Mouse (Mus musculus) intestine, postnatal 0 days (tissue): ENCODE measurements at regions not wholly inside any gene's neighbourhood (a gene's known extent, or its start where the extent isn't known, plus 50 kb on each side); places are given as distances from the start of the nearest gene placed in this dataset.

ENCODE experiments used
- ATAC-seq: fragments of 200-750 bp; cut with Nextera tagmentation; 2 replicates; pipeline ENCODE4 v1.8.0; 2017; ENCODE audit warnings: mild to moderate bottlenecking, moderate TSS enrichment, moderate library complexity
- H3K27ac ChIP-seq: fragments of 300-500 bp; sonication (generic); 2 replicates; pipeline ENCODE4 v1.5.1; 2014; ENCODE audit warnings: mild to moderate bottlenecking, low read depth, low read length, moderate library complexity
- H3K27me3 ChIP-seq: fragments of 300-500 bp; sonication (generic); replicated peaks from 2 replicates; pipeline ENCODE4 v1.6.1; 2014; ENCODE audit warnings: low read length, mixed read lengths; ENCODE audit not compliant: control insufficient read depth, insufficient read depth
- H3K36me3 ChIP-seq: fragments of 300-500 bp; sonication (generic); 2 replicates; pipeline ENCODE4 v1.6.1; 2014; ENCODE audit warnings: mild to moderate bottlenecking, moderate library complexity; ENCODE audit not compliant: control insufficient read depth, insufficient read depth
- H3K4me1 ChIP-seq: fragments of 300-500 bp; sonication (generic); replicated peaks from 2 replicates; pipeline ENCODE4 v1.6.1; 2014; ENCODE audit warnings: antibody characterized with exemption, low read length, mixed read lengths; ENCODE audit not compliant: control insufficient read depth, insufficient read depth
- H3K4me2 ChIP-seq: fragments of 300-500 bp; sonication (generic); replicated peaks from 2 replicates; pipeline ENCODE4 v1.6.1; 2014; ENCODE audit warnings: low read depth, mild to moderate bottlenecking, moderate library complexity
- H3K4me3 ChIP-seq: fragments of 300-500 bp; sonication (generic); 2 replicates; pipeline ENCODE4 v1.5.1; 2014; ENCODE audit warnings: low read depth, low read length
- H3K9ac ChIP-seq: fragments of 300-500 bp; sonication (generic); 2 replicates; pipeline ENCODE4 v1.6.1; 2014; ENCODE audit warnings: mild to moderate bottlenecking, low read depth, low read length
- H3K9me3 ChIP-seq: fragments of 300-500 bp; sonication (generic); 2 replicates; pipeline ENCODE4 v1.6.1; 2016; ENCODE audit warnings: mixed run types; ENCODE audit not compliant: control insufficient read depth
- CTCF ChIP-seq: sonication (generic); IDR thresholded peaks from 2 replicates; pipeline ENCODE4 v1.5.1; 2016; ENCODE audit warnings: low read depth, mild to moderate bottlenecking, control low read depth, antibody characterized with exemption, moderate library complexity
- WGBS: fragments of 180-500 bp; shearing (Covaris S2); extraction: QIAGEN DNeasy Blood & Tissue Kit; methylation state at CpG from one replicate; pipeline ENCODE4 v1.1.7; 2014; 5-methylcytosine and 5-hydroxymethylcytosine counted together

- H3K27ac ChIP-seq: no peak overlapping the region
- no peaks in the 10 kb centered on the region for H3K36me3 ChIP-seq
- TF ChIP-seq CTCF: no peak
- H3K27me3 ChIP-seq: no peaks in the 10 kb centered on the region
- no peak for ATAC-seq
- no peaks in the 10 kb centered on the region for H3K4me1 ChIP-seq
- H3K4me3 ChIP-seq: no peak overlapping the region
- no peak overlapping the region for H3K9ac ChIP-seq
- no peaks in the 10 kb centered on the region for H3K9me3 ChIP-seq
- 39% methylated on average over 12 of the region's 12 CpGs for WGBS
- H3K4me2 ChIP-seq: no peak overlapping the region
Measured at GRCm38 (mm10) chr4:32165918-32166528, 72.6 kb upstream of the Bach2 start.

GRCm38 (mm10) chr4:32167151-32167550, 71.5 kb upstream of the Bach2 start:
- no peak for TF ChIP-seq CTCF
- H3K9me3 ChIP-seq: no peaks in the 10 kb centered on the region
- no peak overlapping the region for H3K9ac ChIP-seq
- H3K4me3 ChIP-seq: no peak overlapping the region
- H3K36me3 ChIP-seq: no peaks in the 10 kb centered on the region
- no peak for ATAC-seq
- H3K4me1 ChIP-seq: no peaks in the 10 kb centered on the region
- no peaks in the 10 kb centered on the region for H3K27me3 ChIP-seq
- no peak overlapping the region for H3K4me2 ChIP-seq
- H3K27ac ChIP-seq: no peak overlapping the region
- 85% methylated on average over 11 of the region's 11 CpGs for WGBS

GRCm38 (mm10) chr4:32170106-32170459, 68.5 kb upstream of the Bach2 start:
- no peak for TF ChIP-seq CTCF
- Histone ChIP-seq H3K9me3 (no peaks in the 10 kb centered on the region), H3K4me3 (no peak overlapping the region), H3K36me3 (no peaks in the 10 kb centered on the region), H3K27me3 (no peaks in the 10 kb centered on the region), H3K27ac (no peak overlapping the region), H3K9ac (no peak overlapping the region), H3K4me2 (no peak overlapping the region), H3K4me1 (no peaks in the 10 kb centered on the region)
- no peak for ATAC-seq
- 35% methylated on average over 4 of the region's 4 CpGs for WGBS

- no peak overlapping the region for H3K27ac ChIP-seq
- WGBS: 48% methylated on average over 15 of the region's 15 CpGs
- ATAC-seq: no peak
- no peaks in the 10 kb centered on the region for H3K4me1 ChIP-seq
- 0 out of 2 replicates have a peak overlapping the region, but pooled peaks have one; percentile 6 for H3K4me2 ChIP-seq
- no peak for TF ChIP-seq CTCF
- H3K27me3 ChIP-seq: no peaks in the 10 kb centered on the region
- no peaks in the 10 kb centered on the region for H3K9me3 ChIP-seq
- H3K36me3 ChIP-seq: no peaks in the 10 kb centered on the region
- no peak overlapping the region for H3K9ac ChIP-seq
- no peak overlapping the region for H3K4me3 ChIP-seq
Measured at GRCm38 (mm10) chr4:32170460-32171192, 68.0 kb upstream of the Bach2 start.

- Histone ChIP-seq H3K4me1 (no peaks in the 10 kb centered on the region), H3K9ac (no peak overlapping the region), H3K27me3 (no peaks in the 10 kb centered on the region), H3K9me3 (no peaks in the 10 kb centered on the region), H3K27ac (no peak overlapping the region), H3K4me2 (no peak overlapping the region), H3K4me3 (no peak overlapping the region), H3K36me3 (no peaks in the 10 kb centered on the region)
- no peak for ATAC-seq
- TF ChIP-seq CTCF: no peak
- 93% methylated on average over 6 of the region's 6 CpGs for whole genome bisulfite sequencing
Measured at GRCm38 (mm10) chr4:32171291-32171690, 67.3 kb upstream of the Bach2 start.

GRCm38 (mm10) chr4:32172992-32173391, 65.6 kb upstream of the Bach2 start:
- ATAC-seq: no peak
- H3K27ac ChIP-seq: no peak overlapping the region
- WGBS: 64% methylated on average over 4 of the region's 4 CpGs
- H3K9me3 ChIP-seq: no peaks in the 10 kb centered on the region
- no peak overlapping the region for H3K4me3 ChIP-seq
- H3K36me3 ChIP-seq: no peaks in the 10 kb centered on the region
- H3K4me2 ChIP-seq: no peak overlapping the region
- H3K27me3 ChIP-seq: no peaks in the 10 kb centered on the region
- no peaks in the 10 kb centered on the region for H3K4me1 ChIP-seq
- H3K9ac ChIP-seq: no peak overlapping the region
- TF ChIP-seq CTCF: no peak
